Mouse (Mus musculus) heart, embryonic 13.5 days (tissue): ENCODE results near the gene Tstd3. TPM values are rescaled to one million over a fixed set of nuclear protein-coding genes. Genes with fewer than 3 reads are reported as not detected.

Source experiments
- ATAC-seq: fragments of 200-750 bp; cut with Nextera tagmentation; 2 replicates; pipeline ENCODE4 v1.8.0; 2017; ENCODE audit warnings: moderate TSS enrichment; ENCODE audit not compliant: insufficient number of reproducible peaks, low FRiP score, low TSS enrichment; ENCODE audit errors: extremely low read depth
- H3K27ac ChIP-seq: fragments of 300-500 bp; sonication (generic); replicated peaks from 2 replicates; pipeline ENCODE4 v1.5.1; 2015; ENCODE audit warnings: moderate library complexity, mild to moderate bottlenecking, inconsistent platforms
- H3K27me3 ChIP-seq: fragments of 300-500 bp; sonication (generic); replicated peaks from 2 replicates; pipeline ENCODE4 v1.6.1; 2015; ENCODE audit warnings: mild to moderate bottlenecking, inconsistent platforms
- H3K36me3 ChIP-seq: fragments of 300-500 bp; sonication (generic); 2 replicates; pipeline ENCODE4 v1.6.1; 2015; ENCODE audit warnings: mild to moderate bottlenecking, inconsistent platforms
- H3K4me1 ChIP-seq: fragments of 300-500 bp; sonication (generic); 2 replicates; pipeline ENCODE4 v1.6.1; 2015; ENCODE audit warnings: inconsistent platforms
- H3K4me2 ChIP-seq: fragments of 300-500 bp; sonication (generic); 2 replicates; pipeline ENCODE4 v1.6.1; 2015; ENCODE audit warnings: inconsistent platforms, mild to moderate bottlenecking, moderate library complexity
- H3K4me3 ChIP-seq: fragments of 300-500 bp; sonication (generic); 2 replicates; pipeline ENCODE4 v1.5.1; 2015; ENCODE audit warnings: moderate library complexity, mild to moderate bottlenecking, inconsistent platforms
- H3K9ac ChIP-seq: fragments of 300-500 bp; sonication (generic); 2 replicates; pipeline ENCODE4 v1.6.1; 2015; ENCODE audit warnings: inconsistent platforms, mild to moderate bottlenecking, moderate library complexity
- H3K9me3 ChIP-seq: fragments of 300-500 bp; sonication (generic); 2 replicates; pipeline ENCODE4 v1.6.1; 2016; ENCODE audit warnings: inconsistent platforms
- WGBS: fragments of 180-500 bp; shearing (Covaris S2); methylation state at CpG from one replicate; pipeline ENCODE4 v1.1.7; 2015; ENCODE audit warnings: mixed read lengths; 5-methylcytosine and 5-hydroxymethylcytosine counted together
- polyA plus RNA-seq: library from polyadenylated mRNA; unstranded; fragments of >200 nt; fragmentation: Nextera tagmentation; extraction: Ambion mirVana; gene quantifications from 2 replicates; pipeline ENCODE4 v1.2.1, GENCODE M21; 2015

The Tstd3 gene
- polyA plus RNA-seq, result 15.2 and 18.7 TPM in 2 replicates

DNA sequence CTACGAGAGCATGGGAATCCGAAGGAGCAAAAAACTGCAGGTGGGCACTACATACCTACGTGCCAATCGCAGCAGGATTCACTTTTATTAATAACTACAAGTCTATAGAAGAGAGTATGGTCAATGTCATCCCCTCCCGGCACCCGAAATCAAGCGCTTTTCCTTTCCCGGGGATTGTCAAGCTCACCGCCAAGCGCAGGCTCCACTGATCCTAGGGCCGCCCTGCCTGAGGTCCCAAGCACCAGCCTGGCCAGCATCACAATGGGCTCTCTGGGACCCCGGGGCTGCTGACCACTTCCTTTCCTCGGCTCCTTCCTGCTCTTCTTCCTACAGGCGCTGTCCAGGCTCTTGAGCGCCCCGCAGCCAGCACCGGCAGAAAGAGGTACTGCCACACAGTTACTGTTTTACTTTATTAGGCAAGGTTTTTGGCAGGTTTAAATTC, at the start of gene Tstd3, which contains the start of gene Usp45:
Gene Tstd3, minus strand, starts transcription at position 350 of the 442 bp plus-strand sequence.
Gene Usp45, plus strand, starts transcription at position 294 of the 442 bp plus-strand sequence.
- peak; percentile 83 for ATAC-seq
- Histone ChIP-seq H3K36me3 (no peaks in the 10 kb centered on the region), H3K27ac (peak within 1 kb of the TSS; percentile 26; the same call in 1 of the 2 replicates), H3K4me1 (no peaks in the 10 kb centered on the region), H3K9ac (peak within 1 kb of the TSS; percentile 85), H3K4me3 (peak within 1 kb of the TSS; percentile 85), H3K4me2 (peak within 1 kb of the TSS; percentile 84), H3K27me3 (no peaks in the 10 kb centered on the region), H3K9me3 (no peaks in the 10 kb centered on the region)
- WGBS, result 1% methylated on average over 17 of the region's 17 CpGs

DNA sequence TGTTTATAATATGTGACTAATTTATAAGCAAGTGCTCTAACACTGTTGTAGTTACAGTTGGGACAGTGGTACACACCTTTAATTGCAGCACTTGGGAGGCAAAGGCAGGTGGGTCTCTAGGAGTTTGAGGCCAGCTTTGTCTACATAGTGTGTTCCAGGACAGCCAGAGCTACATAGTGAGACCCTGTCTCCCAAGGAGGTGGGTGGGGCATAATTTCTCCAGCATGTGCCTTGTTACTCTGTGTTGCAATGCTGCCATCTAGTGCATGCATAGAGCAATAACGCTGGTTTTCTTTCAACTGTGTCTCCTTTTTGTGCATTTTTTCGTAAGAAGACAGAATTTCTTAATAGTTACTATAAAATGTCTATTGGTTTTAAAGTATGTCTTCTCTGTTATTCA, 47.0 kb upstream of the Tstd3 start:
- H3K27ac ChIP-seq, result no peak overlapping the region
- H3K36me3 ChIP-seq, result peaks cover 65% of the 10 kb centered on the region
- ATAC-seq, result no peak
- no peaks in the 10 kb centered on the region for H3K4me1 ChIP-seq
- 37% methylated on average over 2 of the region's 2 CpGs for WGBS
- H3K9ac ChIP-seq, result no peak overlapping the region
- no peak overlapping the region for H3K4me2 ChIP-seq
- no peak overlapping the region for H3K4me3 ChIP-seq
- no peaks in the 10 kb centered on the region for H3K9me3 ChIP-seq
- H3K27me3 ChIP-seq, result no peaks in the 10 kb centered on the region

DNA sequence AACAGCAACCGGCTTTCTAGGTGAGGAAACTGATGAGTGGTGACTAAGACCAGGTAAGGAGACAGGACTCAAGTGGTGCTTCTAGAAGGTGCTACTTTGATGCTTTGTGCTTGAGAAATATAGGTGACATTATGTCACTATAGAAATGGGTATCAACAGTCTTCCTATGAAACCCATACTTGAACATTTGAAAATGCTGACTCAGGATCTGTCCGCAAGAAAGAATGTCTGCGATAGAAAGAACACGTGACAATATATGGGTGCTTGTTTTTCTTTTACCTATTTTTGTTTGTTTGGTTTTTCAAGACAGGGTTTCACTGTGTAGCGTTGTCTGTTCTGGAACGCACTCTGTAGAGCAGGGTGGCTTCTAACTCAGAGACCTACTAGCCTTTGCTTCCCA, 45.6 kb upstream of the Tstd3 start:
- peaks cover 60% of the 10 kb centered on the region for H3K36me3 ChIP-seq

DNA sequence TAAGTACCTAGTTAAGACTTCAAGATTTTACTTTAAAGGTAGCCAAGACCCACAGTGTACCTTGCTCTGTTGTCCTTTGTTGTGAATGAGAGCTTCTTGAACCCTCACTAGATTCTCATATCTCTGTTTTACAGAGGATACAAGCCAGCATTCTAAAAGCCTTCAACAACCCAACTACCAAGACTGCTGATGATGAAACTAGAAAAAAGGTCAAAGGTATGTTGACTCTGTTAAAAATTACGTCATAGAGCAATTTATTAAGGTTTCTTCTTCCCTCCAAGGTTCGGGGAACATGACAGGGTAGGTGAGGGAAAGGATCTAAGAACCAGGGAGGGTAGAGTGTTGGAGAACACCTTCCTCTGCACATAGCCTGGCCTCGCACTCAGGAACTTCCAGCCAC, 43.6 kb upstream of the Tstd3 start:
- 86% methylated on average over 3 of the region's 3 CpGs for WGBS
- Histone ChIP-seq H3K27ac (no peak overlapping the region), H3K36me3 (peaks cover 56% of the 10 kb centered on the region), H3K9ac (no peak overlapping the region), H3K27me3 (no peaks in the 10 kb centered on the region), H3K4me3 (no peak overlapping the region), H3K4me1 (no peaks in the 10 kb centered on the region), H3K4me2 (no peak overlapping the region), H3K9me3 (no peaks in the 10 kb centered on the region)
- ATAC-seq, result no peak

More for the DNA sequence above, 45.6 kb upstream of the Tstd3 start:
- WGBS, result 89% methylated on average over 6 of the region's 6 CpGs
- Histone ChIP-seq H3K4me2 (no peak overlapping the region), H3K27ac (no peak overlapping the region), H3K9me3 (no peaks in the 10 kb centered on the region), H3K4me1 (no peaks in the 10 kb centered on the region), H3K4me3 (no peak overlapping the region), H3K9ac (no peak overlapping the region), H3K27me3 (no peaks in the 10 kb centered on the region)
- no peak for ATAC-seq

DNA sequence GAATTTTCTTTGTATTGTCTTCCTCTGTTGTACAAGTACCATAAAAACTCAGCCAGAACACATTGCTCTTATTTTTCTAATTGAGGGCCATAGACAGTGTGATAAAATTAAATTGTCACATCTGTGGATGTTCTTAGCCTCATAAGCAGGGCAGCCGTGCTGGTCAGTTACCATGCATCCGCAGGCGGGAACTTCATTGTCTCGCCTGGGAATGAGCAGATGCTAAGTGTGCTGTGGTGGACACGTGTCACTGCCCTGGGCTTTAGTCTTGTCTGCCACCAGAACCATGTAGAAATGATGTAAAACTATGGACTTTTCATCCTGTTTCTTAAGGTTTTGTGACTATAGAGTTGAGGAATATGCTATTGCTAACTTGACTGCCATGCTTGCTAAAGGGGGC, 40.2 kb upstream of the Tstd3 start:
- Histone ChIP-seq H3K4me2 (no peak overlapping the region), H3K27ac (no peak overlapping the region), H3K4me1 (no peaks in the 10 kb centered on the region), H3K9ac (no peak overlapping the region), H3K9me3 (no peaks in the 10 kb centered on the region), H3K36me3 (peaks cover 75% of the 10 kb centered on the region), H3K27me3 (no peaks in the 10 kb centered on the region), H3K4me3 (no peak overlapping the region)
- no peak for ATAC-seq
- WGBS, result 77% methylated on average over 5 of the region's 5 CpGs

DNA sequence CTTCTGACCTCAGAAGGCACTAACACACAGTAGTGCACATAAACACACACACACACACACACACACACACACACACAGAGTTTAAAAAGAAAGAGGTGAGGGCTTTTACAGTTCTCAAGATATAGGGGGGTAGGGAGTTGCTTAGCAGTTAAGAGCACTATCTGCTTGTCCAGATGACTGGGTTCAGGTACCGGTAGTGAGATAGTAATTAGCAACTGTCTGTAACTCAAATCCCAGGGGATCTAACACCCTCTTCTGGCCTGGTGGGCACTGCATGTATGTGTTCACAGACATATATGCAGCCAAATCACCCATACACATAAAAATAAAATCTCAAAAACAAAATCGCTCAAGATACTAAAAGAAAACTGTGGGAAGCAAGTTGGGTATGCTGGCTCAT, 34.6 kb upstream of the Tstd3 start:
- Histone ChIP-seq H3K27me3 (no peaks in the 10 kb centered on the region), H3K36me3 (peaks cover 84% of the 10 kb centered on the region), H3K4me3 (no peak overlapping the region), H3K27ac (no peak overlapping the region), H3K9me3 (no peaks in the 10 kb centered on the region), H3K9ac (no peak overlapping the region), H3K4me2 (no peak overlapping the region), H3K4me1 (no peaks in the 10 kb centered on the region)
- no peak for ATAC-seq
- WGBS, result 80% methylated on average over 2 of the region's 2 CpGs

DNA sequence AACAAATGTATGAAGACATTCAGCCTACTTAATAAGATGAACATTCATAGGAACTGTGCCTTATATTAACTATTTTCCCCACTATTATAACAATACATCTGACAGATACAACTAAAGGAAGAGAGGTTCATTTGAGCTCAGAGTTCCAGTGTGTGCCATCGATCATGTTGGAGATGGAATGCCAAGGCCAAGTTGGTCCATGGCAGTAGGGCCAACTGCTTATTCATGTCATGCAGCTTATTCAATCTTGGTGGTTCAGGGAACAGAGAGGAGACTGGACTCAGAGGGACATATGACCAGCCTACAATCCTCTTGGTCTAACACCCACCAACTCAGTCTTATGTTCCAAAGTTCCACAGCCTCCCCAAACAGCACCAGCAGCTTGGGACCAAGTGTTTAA, 34.0 kb upstream of the Tstd3 start:
- no peak overlapping the region for H3K27ac ChIP-seq
- ATAC-seq, result no peak
- H3K36me3 ChIP-seq, result peaks cover 81% of the 10 kb centered on the region
- H3K9ac ChIP-seq, result no peak overlapping the region
- 93% methylated on average over 1 of the region's 1 CpGs for WGBS
- no peaks in the 10 kb centered on the region for H3K4me1 ChIP-seq
- H3K4me2 ChIP-seq, result no peak overlapping the region
- H3K4me3 ChIP-seq, result no peak overlapping the region
- H3K27me3 ChIP-seq, result no peaks in the 10 kb centered on the region
- H3K9me3 ChIP-seq, result no peaks in the 10 kb centered on the region

DNA sequence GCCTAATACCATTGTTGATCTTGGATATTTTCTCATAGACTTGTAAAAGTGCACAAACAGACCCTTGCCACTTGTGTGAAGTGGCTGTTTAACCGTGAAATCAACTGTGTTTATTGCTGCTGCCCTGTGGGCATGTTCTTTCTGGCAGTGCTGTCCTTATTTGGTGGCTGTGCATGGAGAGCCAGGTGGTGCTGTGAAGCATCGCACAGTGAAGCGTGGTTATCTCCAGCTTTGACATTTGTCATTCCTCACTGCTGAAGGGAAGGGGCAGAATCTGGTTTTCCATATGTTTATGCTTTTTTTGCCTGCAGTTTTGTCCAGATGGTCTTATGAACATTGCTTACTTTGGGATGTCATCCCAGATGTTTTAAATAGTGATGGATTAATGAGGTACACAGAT, 26.6 kb upstream of the Tstd3 start:
- no peak for ATAC-seq
- Histone ChIP-seq H3K9ac (no peak overlapping the region), H3K36me3 (peaks cover 55% of the 10 kb centered on the region), H3K4me1 (peaks cover 4% of the 10 kb centered on the region; the same call in 1 of the 2 replicates), H3K9me3 (no peaks in the 10 kb centered on the region), H3K4me3 (no peak overlapping the region), H3K27me3 (no peaks in the 10 kb centered on the region), H3K4me2 (no peak overlapping the region), H3K27ac (no peak overlapping the region)
- 23% methylated on average over 3 of the region's 3 CpGs for WGBS

DNA sequence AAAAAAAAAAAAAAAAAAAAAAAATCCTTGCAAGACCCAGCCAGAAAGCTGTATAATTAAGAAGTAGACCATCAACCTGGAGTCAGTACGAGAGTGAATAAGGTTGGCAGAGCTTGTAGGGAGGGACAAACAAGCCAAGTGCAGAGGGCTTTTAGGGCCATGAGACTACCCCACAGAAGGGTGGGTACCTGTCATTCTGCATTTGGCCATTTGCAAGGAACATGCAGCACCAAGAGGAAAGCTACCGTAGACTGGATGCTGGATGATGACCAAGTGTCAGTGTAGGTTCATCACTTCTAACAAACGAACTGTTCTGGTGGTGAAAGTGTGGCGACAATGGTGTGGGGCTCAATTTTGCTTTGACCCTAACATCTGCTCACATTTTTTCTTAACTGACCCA, 22.8 kb upstream of the Tstd3 start:
- Histone ChIP-seq H3K9me3 (no peaks in the 10 kb centered on the region), H3K27ac (no peak overlapping the region), H3K4me2 (no peak overlapping the region), H3K4me1 (peaks cover 4% of the 10 kb centered on the region; the same call in 1 of the 2 replicates), H3K9ac (no peak overlapping the region), H3K36me3 (peaks cover 60% of the 10 kb centered on the region), H3K27me3 (no peaks in the 10 kb centered on the region), H3K4me3 (no peak overlapping the region)
- no peak for ATAC-seq
- WGBS, result 68% methylated on average over 4 of the region's 4 CpGs

DNA sequence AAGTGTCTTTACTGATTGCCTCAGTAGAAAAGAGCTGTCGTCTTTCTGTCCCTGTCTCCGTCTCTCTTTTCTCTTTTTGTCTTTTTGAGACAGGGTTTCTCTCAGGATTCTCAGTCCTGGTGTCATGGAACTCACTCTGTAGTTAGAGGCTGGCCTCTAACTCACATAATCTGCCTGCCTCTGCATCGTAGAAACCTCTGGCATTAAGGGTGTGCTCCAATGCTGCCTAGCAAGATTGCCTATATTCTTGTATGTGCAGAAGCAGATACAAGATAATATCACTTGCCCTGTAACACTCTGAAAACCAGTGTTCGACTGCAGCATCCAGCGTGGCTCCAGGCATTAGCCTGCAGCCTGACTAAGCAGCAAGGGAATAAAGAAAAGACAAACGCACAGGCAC, 21.9 kb upstream of the Tstd3 start:
- WGBS, result 82% methylated on average over 6 of the region's 6 CpGs
- no peak overlapping the region for H3K4me2 ChIP-seq
- H3K4me1 ChIP-seq, result peaks cover 4% of the 10 kb centered on the region; the same call in 1 of the 2 replicates
- no peak overlapping the region for H3K9ac ChIP-seq
- no peak overlapping the region for H3K4me3 ChIP-seq
- H3K9me3 ChIP-seq, result no peaks in the 10 kb centered on the region
- no peaks in the 10 kb centered on the region for H3K27me3 ChIP-seq
- no peak overlapping the region for H3K27ac ChIP-seq
- peaks cover 69% of the 10 kb centered on the region for H3K36me3 ChIP-seq
- no peak for ATAC-seq

DNA sequence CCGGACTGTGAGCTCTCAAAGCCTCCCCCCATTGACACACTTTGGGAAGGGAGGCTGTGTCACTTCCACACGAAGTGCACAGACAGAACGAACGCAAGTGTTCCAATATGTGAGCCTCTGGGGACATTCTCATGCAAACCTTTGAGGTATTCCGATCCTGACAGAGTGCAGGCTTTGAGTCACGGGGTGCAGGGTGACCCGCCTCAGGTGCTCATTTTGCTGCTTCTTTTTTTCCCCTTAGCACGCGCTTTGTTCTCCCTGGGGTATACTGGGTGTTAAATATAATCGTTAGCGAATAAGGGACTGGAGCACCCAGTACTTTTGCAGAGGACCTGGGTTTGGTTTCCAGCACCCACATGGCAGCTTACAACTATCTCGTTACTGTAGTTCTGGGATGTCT, 19.3 kb upstream of the Tstd3 start:
- H3K9me3 ChIP-seq, result no peaks in the 10 kb centered on the region
- no peaks in the 10 kb centered on the region for H3K27me3 ChIP-seq
- H3K36me3 ChIP-seq, result peaks cover 80% of the 10 kb centered on the region
- no peak overlapping the region for H3K9ac ChIP-seq
- no peak overlapping the region for H3K4me2 ChIP-seq
- H3K27ac ChIP-seq, result no peak overlapping the region
- 91% methylated on average over 12 of the region's 12 CpGs for whole genome bisulfite sequencing
- ATAC-seq, result no peak
- no peak overlapping the region for H3K4me3 ChIP-seq
- H3K4me1 ChIP-seq, result no peaks in the 10 kb centered on the region

DNA sequence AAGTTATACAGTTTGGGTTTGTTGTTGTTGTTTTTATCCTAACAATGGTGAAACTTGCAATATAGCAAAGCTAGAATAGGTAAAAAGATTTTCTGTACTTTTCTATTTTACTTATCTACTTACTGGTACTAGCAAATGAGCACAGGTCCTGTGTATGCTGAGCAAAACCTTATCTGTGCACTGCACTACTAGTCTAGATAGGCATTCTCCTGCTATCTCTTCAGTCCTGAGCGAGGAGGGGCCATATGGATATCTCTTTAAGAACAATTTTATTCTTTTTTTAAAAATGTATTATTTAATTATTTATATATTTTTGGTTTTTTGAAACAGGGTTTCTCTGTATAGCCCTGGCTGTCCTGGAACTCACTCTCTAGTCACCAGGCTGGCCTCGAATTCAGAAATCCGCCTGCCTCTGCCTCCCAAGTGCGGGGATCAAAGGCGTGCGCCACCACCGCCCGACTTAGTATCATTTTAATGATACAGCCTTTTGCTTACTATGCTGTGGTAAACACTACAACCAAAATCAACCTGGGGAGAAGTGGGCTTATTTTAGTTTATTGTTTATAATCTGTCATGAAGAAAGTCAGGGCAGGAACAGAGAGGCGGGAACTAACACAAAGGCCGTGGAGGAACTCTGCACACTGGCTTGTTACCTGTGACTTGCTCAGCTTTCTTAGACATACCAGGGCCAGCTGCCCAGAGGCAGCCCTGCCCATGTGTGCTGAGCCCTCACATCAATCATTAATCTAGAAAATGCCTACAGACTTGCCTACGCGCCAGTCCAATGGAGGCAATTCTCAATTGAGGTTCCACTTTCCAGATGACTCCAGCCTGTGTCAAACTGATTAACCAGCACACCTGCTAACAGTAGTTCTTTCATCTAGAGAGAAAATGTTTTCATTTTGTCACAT, 14.1 kb upstream of the Tstd3 start:
- H3K4me1 ChIP-seq, result peaks cover 9% of the 10 kb centered on the region
- H3K36me3 ChIP-seq, result peaks cover 59% of the 10 kb centered on the region
- no peak overlapping the region for H3K4me3 ChIP-seq
- 93% methylated on average over 12 of the region's 12 CpGs for WGBS
- H3K27me3 ChIP-seq, result no peaks in the 10 kb centered on the region
- no peaks in the 10 kb centered on the region for H3K9me3 ChIP-seq
- no peak overlapping the region for H3K27ac ChIP-seq
- no peak overlapping the region for H3K4me2 ChIP-seq
- no peak for ATAC-seq
- H3K9ac ChIP-seq, result no peak overlapping the region
